Mouse (Mus musculus) frontal cortex, adult (tissue): Measurements from ENCODE around the gene Akap13.

Experiments used
- ATAC-seq: cut with Nextera tagmentation; 2 replicates; pipeline ENCODE4 v1.9.2; 2017; ENCODE audit warnings: mild to moderate bottlenecking, moderate library complexity, mixed read lengths; ENCODE audit not compliant: low TSS enrichment

Akap13 gene

DNA sequence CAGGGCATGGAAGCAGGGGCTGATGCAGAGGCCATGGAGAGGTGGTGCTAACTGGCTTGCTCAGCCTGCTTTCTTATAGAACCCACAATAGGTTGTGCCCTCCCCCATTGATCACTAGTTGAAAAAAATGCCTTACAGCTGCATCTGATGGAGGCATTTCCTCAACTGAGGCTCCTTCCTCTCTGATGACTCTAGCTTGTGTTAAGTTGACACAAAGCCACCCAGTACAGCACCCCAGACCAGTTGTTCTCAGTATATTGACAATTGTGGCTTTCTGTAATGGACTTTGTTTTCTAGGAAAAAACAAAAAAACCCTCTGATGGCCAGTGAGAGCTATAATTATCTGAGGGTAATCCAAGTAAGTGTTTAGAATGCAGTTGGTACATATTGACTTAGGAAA is 178.1 kb downstream of the Akap13 start:
- no peak for ATAC-seq

DNA sequence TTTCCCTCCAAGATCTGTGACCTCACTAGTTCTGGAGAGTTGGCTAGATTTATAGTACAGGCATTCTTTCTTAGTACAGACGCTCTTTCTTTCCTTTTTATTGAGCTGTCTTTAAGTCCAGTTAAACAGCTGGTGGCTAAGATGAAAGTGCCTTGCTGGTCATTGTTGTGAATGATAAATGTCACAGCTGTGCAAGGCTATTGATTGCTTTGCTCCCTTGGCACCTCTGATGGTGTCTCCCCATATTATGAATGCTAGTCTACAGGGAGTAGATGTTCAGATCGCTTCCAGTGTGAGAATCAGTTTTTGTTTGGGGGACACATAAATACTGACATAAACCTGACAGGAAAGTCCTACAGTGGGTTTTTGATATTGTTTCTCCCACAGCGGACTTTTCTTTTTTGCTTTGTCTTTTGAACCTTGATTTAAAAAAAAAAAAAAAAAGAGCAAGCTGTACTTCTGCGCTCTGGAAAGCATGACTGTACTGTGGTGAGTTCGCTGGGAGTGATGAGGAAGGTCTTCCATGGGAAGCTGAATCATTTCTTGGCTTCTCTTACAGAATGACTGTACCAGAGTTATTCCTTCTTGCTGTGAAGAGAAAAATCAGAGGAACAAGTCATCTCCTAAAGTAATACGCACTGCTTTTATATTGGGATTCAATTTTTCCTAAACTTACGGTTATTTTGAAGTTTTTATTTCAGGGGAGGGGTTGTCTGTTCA is 178.6 kb downstream of the Akap13 start:
- peak; percentile 86 for ATAC-seq

DNA sequence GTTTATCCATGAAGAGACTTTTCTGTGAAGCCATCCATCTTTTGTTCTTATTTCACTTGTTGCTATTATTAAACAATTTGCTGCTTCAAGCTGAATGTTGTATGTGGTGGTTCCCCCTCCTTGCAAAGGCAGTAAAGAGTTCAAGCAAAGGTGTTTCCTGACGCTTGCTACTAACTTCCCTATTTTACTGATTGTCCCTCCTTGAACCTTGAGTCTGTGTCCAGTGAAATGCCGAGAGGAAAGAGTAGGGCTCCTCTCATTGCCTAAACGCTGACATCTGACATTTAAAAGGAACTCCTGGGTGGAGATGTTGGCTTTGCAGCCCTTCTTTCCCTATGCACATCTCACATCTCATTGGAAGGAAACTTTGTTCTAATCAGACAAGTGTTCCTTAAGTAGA is 183.4 kb downstream of the Akap13 start:
- no peak for ATAC-seq

DNA sequence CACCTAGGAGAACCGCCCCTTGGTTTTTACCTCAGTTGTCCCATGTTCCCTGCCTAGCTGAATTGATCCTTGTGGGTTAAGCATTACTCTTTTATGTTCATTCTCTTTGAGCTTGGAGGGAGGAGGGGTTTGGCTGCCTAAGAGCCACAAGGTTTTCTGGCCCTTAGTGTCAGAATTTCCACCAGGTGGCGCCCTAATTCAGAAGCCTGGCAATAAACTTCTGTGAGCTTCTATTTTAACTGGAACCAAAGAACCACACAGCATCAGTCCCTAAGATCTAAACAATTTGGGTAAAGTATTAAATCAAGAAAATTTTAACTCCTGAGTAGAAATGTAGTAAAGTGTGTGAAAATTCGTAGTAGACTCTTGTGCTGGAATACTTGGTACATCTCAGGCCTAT is 184.2 kb downstream of the Akap13 start:
- ATAC-seq = peak; percentile 77

DNA sequence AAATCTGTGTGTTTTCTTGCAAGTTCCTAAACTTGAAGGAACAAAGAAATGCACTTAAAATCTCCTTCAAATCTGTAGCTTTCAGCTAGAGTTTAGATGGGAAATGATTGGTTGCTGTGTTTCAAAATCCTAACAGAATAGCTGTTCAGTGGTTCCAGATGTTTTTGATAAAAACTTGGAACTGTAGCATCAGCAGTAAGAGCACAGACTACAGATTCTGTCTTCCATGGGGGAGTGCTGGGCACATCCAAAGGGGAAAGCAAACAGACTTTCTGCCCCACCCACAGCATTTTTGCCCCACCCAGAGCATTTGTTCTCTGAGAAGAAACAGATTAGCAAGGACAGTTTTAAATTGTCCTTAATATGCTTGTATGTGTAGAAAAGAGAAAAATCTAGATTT is 184.7 kb downstream of the Akap13 start:
- no peak for ATAC-seq

DNA sequence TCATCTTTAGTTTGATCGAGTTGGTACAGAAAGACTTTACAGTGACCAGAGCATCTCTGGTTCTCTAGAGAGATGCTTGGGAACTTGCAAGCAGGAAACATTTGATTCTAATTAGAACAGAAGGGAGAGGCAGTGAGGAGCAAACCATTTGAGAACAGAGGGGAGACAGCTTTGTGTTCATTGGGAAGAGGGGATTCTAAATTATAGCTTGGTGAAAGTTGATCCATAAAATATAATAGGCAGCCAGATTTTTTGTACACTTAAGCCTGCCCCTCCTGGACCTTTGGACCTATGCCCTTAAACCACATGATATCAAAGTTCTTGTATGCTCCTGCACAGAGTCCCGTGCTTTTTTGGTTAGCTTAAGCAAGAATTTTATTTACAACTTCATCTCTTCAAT is 185.3 kb downstream of the Akap13 start:
- no peak for ATAC-seq

DNA sequence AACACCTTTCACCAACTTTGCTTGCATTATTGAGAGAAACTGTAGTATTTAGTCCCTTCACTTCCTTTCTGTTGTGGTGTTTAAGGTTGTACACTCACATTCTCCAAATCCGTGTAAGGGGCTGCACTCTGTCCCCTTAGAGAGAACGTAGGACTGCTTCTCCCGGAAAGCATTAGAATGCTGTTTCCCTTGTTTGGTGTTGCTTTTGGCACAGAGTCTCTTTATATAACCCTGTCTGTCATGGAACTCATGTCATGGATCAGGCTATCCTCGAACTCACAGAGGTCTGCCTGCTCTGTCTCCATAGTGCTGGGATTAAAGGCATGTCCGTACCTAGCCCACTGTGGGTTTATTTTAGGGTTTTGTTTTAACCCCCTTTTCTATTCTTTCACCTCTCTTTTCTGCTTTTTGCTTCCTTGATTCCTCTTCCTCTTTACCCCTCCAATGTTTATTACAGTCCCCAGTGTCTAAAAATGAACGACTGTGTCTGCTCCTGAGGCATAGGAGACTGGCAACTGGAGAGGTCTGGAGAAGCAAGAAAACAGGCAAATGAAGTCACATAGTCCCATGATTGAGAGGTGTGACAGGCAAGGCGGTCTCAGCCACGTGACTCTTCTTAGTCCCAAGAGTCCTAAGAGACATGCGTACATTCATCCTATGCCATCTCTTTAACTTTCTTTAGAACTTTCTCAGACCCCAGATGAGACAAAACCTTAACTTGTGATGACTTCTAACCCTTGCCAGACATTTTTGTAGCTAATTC is 186.3 kb downstream of the Akap13 start:
- ATAC-seq = no peak

DNA sequence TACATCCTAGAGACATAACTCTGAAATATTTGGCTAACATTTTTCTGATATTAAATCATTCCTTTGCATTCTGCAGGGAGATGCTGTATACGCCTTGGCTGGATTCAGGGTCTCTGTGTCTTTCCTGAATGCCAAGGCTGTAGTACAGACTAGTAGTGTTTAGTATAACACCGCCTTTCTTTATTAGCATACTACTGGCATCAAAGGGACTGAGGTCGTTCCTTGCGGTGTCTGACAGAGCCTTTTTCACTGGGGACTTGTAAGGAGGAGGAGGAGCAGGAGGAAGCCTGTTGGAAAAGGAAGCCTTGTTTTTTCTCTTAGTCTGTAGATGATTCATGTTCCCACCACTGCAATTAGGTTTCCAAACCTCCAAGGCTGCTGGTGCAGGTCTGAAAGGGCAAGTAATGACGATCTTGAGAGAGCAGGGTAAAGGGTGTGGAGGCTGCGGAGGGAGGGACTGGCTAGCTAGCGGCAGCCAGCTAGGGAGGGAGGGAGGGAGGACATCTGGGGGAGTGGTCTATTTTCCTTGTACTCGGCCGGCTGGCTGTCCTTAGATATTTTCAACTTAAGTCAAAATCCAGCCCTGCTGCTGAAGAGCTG is 186.9 kb downstream of the Akap13 start:
- ATAC-seq = peak; percentile 71

DNA sequence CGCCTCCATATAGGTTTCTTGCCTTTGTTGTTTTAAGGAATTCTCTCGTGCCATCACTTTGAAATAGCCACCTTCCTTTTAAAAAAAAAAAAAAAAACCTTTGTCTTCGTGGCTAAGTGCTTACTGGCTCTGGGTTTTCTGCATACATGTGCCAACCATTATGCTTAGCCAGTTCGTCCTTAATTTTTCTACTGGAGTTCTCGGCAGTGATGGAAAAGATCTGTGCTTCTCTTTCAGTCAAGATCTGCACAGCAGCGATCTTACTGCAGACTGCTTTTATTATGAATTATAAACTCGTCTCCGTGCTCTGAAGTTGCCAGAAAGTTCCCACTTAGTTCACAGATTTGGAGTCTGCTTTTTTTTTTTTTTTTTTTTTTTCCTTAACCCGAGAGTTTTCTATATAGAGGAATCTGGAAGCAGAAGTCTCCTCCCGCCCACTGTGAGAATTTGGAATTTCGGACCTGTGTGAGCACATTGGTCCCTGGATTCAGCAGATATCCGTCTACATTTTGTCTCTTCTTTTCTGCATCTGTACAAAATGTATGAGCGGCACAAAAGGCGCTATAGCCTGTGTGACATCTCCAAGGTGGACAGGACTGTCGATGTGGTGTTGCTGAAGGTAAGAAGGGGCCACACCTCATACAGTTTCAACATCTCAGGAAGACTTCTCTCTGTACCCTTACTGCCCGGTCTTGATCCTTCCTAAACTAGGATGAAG is 187.7 kb downstream of the Akap13 start:
- peak; percentile 30 for ATAC-seq

DNA sequence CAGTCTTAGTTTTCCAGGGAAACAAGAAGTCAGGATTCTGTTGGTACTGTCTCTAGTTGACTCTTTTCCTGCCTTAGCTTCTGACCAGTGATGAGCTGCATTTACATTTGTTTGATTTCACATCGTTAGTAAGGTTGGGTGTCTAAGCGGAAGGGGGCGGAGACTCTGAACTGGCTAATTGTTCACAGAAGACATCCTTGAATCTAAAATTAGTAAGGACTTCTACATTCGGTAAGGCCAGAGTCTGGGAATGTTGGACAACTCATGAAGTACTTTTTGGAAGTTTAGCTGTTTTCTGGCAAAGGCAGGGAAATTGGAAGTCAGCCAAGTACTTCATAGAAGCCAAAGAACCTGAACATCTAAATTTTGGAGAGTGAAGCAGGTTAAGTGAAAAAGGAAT is 188.7 kb downstream of the Akap13 start:
- no peak for ATAC-seq

DNA sequence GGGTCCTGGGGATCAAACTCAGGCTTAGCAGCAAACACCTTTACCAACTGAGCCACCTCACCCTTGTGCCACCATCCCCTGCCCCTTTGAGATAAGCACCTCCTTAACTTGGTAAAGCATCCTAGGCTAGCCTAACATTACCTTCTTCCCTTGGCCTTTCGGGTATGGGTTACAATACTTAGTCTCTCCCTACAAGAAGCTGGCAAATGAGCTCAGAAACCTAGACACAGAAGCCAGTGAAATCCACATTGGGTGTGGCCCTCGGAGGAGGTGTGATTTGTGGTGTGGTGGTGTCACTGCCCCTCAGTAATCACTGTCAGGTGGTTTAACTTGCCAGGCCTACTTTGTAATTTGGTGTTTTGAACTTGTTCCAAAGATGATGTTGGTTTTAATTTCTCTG is 189.3 kb downstream of the Akap13 start:
- no peak for ATAC-seq

DNA sequence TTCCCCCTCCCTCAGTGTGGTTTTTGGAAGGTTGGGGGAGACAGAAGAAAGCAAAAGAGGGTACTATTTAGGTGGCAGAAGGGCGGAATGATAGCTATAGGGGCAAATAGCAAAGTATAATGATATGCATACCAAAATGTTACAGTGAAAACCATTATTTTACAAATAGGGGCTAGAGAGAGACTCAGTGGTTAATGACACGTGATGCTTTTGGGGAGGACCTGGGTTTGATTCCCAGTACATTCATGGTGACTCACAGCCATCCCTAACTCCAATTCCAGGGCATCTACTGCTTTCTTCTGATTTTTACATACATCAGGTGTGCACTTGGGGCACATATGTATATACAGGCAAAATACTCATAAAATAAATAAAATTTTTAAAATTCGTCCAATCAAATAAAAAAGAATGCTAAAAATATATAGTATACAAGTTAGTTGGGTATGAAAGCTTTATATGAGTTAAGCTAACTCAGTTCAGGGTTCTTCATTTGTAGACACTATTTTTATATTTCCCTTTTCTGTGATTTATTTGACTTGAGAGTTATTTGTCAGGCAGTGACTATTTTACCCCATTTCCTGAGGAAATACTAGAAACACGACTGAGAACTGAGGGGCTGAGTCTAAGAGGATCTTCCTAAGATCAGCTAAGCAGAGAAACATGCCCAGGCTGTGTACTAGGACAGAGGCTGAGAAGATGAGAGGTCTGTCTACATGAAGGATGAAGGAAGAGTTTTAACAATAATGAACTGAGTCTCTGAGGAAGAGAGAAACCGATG is 190.0 kb downstream of the Akap13 start:
- no peak for ATAC-seq

DNA sequence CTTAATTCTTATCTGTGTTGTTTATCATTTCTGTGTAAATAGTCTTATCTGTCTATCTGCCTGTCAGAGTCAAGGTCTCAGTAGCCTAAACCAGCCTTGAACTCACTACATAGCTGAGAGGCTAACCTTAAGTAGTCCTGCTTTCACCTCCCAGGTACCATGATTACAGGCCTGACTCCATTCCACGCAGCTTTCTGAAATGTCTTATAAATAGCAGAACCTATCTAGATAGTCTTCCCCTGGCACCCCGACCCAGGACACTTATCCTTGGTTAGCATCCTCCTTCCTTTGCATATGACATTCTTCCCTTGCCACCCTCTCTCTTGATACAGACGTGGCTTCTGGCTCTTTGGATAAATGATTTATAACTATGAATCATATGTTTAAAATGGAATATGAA is 192.7 kb downstream of the Akap13 start:
- ATAC-seq = no peak

DNA sequence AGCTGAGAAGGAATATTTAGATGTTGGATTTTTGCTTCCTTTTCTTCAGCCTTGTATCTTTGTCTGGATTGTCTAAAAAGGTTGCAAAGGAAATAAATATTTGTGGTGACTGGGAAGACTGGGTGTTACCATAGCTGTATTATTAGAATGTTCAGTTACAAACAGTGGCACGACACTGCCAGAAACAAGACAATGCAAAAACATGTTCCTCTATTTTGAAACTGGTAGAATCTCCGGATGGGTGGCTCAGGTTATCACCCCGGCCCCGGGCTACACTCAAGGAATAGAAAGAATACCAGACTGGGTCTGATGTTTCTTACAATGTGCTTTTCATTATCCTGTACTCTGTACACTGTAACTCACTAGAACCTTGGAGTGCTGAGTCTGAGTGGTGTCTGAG is 193.6 kb downstream of the Akap13 start:
- no peak for ATAC-seq

DNA sequence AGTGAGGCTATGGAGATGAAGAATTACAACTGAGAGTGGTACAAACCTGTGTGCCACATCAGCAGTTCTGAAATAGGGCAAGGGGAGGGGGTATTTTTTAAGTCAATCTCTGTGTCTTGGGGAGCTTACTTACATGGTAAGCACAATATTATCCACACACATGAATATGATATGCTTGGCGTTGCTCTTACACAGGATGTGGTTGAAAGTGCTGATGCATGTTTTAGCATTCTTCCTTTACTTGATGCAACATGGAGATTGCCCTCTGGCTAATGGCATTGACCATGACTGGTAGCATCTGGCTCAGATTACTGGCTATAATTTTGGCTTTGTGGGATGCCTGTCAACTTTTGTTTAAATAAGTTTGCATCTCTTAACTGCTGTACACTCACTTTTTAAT is 194.6 kb downstream of the Akap13 start:
- no peak for ATAC-seq

DNA sequence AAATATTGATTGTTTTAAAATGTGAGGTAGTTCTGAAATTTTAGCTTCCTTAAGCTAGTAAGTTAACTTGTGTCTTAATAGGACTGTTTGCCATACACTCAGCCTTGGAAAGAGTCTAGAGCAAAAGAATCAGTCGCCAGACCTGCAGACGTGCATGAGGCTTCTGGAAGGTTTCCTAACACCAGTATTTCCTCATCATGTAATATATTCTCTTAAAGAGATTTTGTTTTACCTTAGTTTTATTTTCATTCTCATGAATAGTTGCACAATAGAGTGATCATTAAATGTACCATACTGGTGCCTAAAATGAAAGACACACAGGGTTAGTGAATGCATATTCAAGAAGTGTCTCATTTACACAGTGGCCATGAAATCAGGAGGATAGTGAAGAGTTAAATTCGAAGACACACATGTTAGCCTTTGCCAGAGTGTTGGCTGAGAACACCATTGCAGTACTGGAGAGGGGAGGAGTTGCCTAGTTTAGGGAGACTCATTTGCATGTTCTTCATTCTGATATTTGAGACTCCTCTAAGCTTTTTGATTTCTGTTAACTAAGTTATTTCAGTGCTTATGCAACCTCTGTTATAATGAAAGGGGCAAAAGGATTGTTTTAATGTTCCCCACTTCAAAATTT is 198.5 kb downstream of the Akap13 start:
- ATAC-seq = no peak

DNA sequence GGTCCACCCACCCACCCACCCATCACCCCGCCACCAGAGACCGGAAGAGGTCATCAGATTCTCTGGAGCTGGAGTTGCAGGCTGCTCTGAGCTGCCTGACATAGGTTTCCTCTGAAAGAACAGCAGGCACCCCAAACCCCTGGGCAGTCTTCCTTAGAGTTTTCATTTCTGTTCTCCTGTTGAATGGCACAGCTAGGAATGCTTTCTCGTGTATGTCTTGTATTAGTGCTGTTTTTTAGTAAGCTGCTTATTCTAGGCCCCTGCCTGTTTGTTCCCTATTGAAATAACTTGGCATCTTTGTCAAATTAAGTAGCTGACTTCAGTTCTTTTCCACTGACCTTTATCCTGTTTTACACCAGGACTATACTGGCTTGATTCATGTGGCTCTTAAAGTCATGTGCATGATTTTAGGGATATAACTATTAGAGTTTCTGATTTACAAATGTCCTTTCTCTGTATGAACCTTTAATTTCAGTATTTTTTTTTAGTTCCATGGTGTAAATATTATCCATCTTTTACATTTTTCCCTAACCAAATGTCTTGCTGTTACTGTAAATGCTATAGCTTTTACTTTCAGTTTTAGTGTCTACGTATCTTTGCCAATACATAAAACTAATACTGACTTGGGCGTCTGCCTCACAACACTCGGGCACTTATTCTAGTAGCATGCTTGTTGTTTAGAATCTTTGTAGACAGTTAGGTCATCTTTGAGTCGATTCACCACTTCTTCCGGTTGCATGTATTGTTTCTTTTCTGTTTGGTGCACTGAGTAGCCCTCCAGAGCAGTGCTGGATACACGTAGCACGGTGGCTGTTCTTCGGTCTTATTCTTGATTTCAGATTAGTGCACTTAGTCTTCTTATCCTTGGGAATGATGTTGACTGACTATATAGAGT is 200.1 kb downstream of the Akap13 start:
- no peak for ATAC-seq

DNA sequence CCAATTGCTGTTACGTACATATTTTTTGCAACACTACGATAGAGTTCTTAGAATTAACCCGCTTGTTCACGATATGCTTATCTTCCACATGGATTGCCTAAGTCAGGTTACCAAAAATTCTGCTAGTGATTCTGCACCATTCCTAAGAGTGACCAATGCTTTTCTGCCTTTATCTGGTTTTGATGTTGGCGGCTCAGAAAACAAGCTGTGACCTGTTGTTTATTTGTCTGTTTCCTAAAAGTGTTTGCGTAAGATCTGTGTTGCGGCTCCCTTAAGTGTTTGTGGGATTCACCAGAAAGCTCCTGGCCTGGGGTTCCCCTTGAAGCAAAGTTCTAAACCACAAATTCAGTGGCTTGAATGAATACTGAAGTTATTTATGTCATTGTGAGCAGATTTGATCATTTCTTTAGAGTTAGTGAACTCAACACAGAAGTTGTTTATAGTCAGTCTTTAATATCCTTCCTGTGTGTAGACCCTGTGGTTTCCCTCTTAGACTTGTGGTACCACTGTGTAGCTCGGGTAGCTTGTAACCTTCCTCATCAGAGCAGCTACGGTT is 201.0 kb downstream of the Akap13 start:
- no peak for ATAC-seq

DNA sequence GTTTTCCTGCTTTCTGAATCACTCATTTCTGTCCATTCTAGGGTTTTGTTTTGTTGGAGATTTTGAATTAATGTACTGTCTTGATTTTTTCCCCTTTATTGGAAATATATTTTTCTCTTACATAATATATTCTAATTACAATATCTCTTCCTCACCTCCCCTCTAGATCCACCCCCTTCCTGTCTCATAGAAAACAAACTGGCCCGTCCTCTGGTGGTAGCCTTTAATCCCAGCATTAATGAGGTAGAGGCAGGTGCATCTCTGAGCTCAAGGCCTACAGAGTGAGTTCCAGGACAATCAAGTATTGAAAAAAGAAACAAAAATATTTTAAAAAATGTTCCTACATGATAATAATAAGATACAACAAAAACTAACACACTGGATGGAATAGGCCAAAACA is 201.6 kb downstream of the Akap13 start:
- ATAC-seq = no peak

DNA sequence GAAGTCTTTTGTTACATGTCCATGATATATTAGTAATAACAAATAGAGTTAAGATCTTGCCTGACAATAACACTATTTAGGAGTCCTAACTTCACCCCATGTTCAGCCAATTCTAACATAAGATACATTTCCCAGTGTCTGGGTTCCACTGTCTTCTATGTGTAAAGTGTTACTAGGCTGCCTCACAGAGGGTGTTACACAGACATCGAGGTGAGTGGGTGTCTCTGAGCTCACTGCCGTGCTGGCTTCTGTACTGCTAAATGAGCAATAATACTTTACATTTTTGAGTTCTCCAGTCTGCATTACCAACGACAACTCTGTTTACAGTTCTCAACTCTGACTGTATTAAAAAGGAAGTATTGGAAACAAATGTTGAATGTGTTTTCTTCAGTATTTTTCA is 209.1 kb downstream of the Akap13 start:
- peak; percentile 84 for ATAC-seq
